Mouse (Mus musculus) liver, adult 2 months (tissue): Measurements from ENCODE around the gene Sntg2.

Source experiments
- CTCF ChIP-seq: fragments of 200-500 bp; IDR thresholded peaks from 2 replicates; pipeline ENCODE4 v1.5.1; 2011; ENCODE audit warnings: low read depth, low read length, control low read depth
- POLR2A ChIP-seq: fragments of 200-500 bp; IDR thresholded peaks from 2 replicates; pipeline ENCODE4 v1.6.1; 2011; ENCODE audit warnings: low read length, control low read depth; ENCODE audit not compliant: insufficient read depth; ENCODE audit errors: extremely low read depth

DNA sequence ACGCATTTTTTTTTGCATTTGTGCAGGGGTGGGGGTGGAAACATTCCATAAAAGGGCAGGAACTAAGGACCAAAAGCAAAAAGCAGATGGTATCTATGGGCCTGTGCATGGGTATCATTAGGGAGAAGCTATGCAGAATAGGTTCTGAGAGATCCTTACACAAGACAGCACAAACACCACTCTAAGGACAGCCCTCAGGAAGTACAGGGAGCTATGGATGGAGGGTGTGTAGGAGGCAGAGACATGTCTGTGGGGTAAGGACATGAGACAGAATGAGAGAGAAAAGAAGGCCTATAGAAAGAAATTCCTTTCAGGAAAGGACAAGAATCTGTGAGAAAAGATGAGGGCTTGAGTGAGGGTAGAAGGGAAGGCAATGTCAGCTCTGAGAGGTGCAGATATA is 193.6 kb downstream of the Sntg2 start:
- TF ChIP-seq CTCF (no peak), POLR2A (no peak)
